ENCODE assay signal across 8 mouse cellular contexts in the genomic region with DNA sequence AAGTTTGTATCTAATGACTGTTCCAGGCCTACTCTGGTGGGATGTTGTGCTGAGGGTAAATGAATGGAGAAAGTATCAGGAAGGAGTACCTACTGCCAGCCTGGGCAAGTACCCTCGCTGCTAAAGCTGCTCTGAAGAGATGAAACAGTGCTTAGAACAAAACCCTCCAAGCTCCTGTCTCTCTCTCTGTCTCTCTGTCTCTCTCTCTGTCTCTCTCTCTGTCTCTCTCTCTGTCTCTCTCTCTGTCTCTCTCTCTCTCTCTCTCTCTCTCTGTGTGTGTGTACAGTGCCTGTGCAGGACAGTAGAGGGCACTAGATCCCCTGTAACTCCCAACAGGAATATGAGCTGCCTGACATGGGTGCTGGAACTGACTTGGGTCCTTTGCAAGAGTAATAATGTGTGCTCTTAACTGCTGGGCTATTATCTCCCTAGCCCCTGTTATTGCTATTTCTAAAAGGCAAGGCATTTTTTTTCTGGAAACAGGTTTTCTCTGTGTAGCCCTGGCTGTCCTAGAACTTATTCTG. TPM values are rescaled to one million over a fixed set of nuclear protein-coding genes. Genes with fewer than 3 reads are reported as not detected.
DNase-seq lines count a peak whose midpoint lies in the region; ATAC-seq lines count a peak whose summit lies in the region.

No protein-coding gene starts in this region.

- peaks cover 31% of the 10 kb centered on the region for H3K36me3 ChIP-seq in kidney, embryonic 16.5 days (ENCODE audit: insufficient read depth, low read length)
- peaks cover 35% of the 10 kb centered on the region for H3K36me3 ChIP-seq in hindbrain, embryonic 14.5 days (replicated peaks; ENCODE audit: control insufficient read depth, insufficient read depth)
- peaks cover 56% of the 10 kb centered on the region for H3K36me3 ChIP-seq in midbrain, embryonic 10.5 days

- ATAC-seq in kidney, embryonic 16.5 days (ENCODE audit: low FRiP score, low TSS enrichment) = no peak
- no peak for ATAC-seq in hindbrain, embryonic 14.5 days (ENCODE audit: low FRiP score)
- no peak for ATAC-seq in inflammation-experienced regulatory T-cells, adult 6 months

- no peak for DNase-seq in kidney, adult 8-10 months
- peak; percentile 57 for DNase-seq in ZHBTc4 (ENCODE audit: low read depth, low spot score)
- no peak for DNase-seq in hindbrain, embryonic 14.5 days (ENCODE audit: low spot score)
- no peak for DNase-seq in midbrain, embryonic 10.5 days (ENCODE audit: low spot score)
- DNase-seq in spleen, postnatal 14 days (ENCODE audit: low spot score in 2 of 2) = no peak
- no peak for DNase-seq in left cerebral cortex, adult 18-20 months (ENCODE audit: low spot score in 2 of 2)

- no peaks in the 10 kb centered on the region for H3K9me3 ChIP-seq in kidney, embryonic 16.5 days (ENCODE audit: low read length)
- no peaks in the 10 kb centered on the region for H3K9me3 ChIP-seq in hindbrain, embryonic 14.5 days (ENCODE audit: control insufficient read depth, low read length)
- no peaks in the 10 kb centered on the region for H3K9me3 ChIP-seq in midbrain, embryonic 10.5 days (replicated peaks)

- no peak overlapping the region for H3K27ac ChIP-seq in kidney, embryonic 16.5 days (ENCODE audit: low read length)
- no peak overlapping the region for H3K27ac ChIP-seq in hindbrain, embryonic 14.5 days
- no peak overlapping the region for H3K27ac ChIP-seq in midbrain, embryonic 10.5 days (replicated peaks)

- WGBS in kidney, embryonic 16.5 days = 71% methylated on average over 1 of the region's 1 CpGs
- 47% methylated on average over 1 of the region's 1 CpGs for WGBS in hindbrain, embryonic 14.5 days
- WGBS in midbrain, embryonic 10.5 days = 60% methylated on average over 1 of the region's 1 CpGs

- peak overlapping the region; percentile 84 for H3K4me2 ChIP-seq in kidney, embryonic 16.5 days (replicated peaks; ENCODE audit: low read depth, low read length)
- peak overlapping the region; percentile 97 for H3K4me2 ChIP-seq in hindbrain, embryonic 14.5 days (replicated peaks)

- no peak overlapping the region for H3K9ac ChIP-seq in kidney, embryonic 16.5 days (replicated peaks; ENCODE audit: low read length)
- H3K9ac ChIP-seq in hindbrain, embryonic 14.5 days = no peak overlapping the region; the same call in 1 of the 2 replicates

- no peaks in the 10 kb centered on the region for H3K27me3 ChIP-seq in kidney, embryonic 16.5 days (ENCODE audit: insufficient read depth, low read length)
- no peaks in the 10 kb centered on the region for H3K27me3 ChIP-seq in hindbrain, embryonic 14.5 days (ENCODE audit: control insufficient read depth, insufficient read depth, low read length)
- H3K27me3 ChIP-seq in midbrain, embryonic 10.5 days (ENCODE audit: low read depth, poor library complexity, severe bottlenecking) = no peaks in the 10 kb centered on the region

- peaks cover 28% of the 10 kb centered on the region for H3K4me1 ChIP-seq in kidney, embryonic 16.5 days (ENCODE audit: insufficient read depth, low read length)
- H3K4me1 ChIP-seq in hindbrain, embryonic 14.5 days (replicated peaks; ENCODE audit: control insufficient read depth, insufficient read depth, low read length) = peaks cover 24% of the 10 kb centered on the region
- H3K4me1 ChIP-seq in midbrain, embryonic 10.5 days = peaks cover 39% of the 10 kb centered on the region

- peak overlapping the region; percentile 93 for H3K4me3 ChIP-seq in kidney, embryonic 16.5 days (ENCODE audit: low read length)
- peak overlapping the region; percentile 99; the same call in 1 of the 2 replicates for H3K4me3 ChIP-seq in hindbrain, embryonic 14.5 days (replicated peaks; ENCODE audit: low read length)
- peak overlapping the region; percentile 97; the same call in 1 of the 2 replicates for H3K4me3 ChIP-seq in midbrain, embryonic 10.5 days

RNA-seq across cellular contexts. Expression of gene Nup50, which starts 2.3 kb away (rescaled TPM):
- 40.6 and 42.8 TPM in 2 replicates for polyA plus RNA-seq in kidney, embryonic 16.5 days (2015; fragmentation: Nextera tagmentation; extraction: Ambion mirVana)
- 24.2 and 25.3 TPM in 2 replicates for polyA plus RNA-seq in hindbrain, embryonic 14.5 days (2014; fragmentation: Nextera tagmentation; extraction: Ambion mirVana)
- 70.5 and 70.7 TPM in 2 replicates for polyA plus RNA-seq in midbrain, embryonic 10.5 days (2016; fragmentation: Nextera tagmentation; extraction: Ambion mirVana)
- 10 to 100 TPM; 30.6 to 33.4 TPM for total RNA-seq in left cerebral cortex, adult 18-20 months (2021)
- polyA plus RNA-seq in inflammation-experienced regulatory T-cells, adult 6 months (2017; shearing (Covaris generic)) = 10 to 100 TPM; 18.8 to 32.6 (median 20.8) TPM

RNA-seq across cellular contexts. Expression of gene Gm29666, which starts 5.7 kb away (rescaled TPM):
- polyA plus RNA-seq in kidney, embryonic 16.5 days (2015; fragmentation: Nextera tagmentation; extraction: Ambion mirVana) = 0.50 and 0.95 TPM in 2 replicates
- 0.74 and 0.83 TPM in 2 replicates for polyA plus RNA-seq in hindbrain, embryonic 14.5 days (2014; fragmentation: Nextera tagmentation; extraction: Ambion mirVana)
- 0.96 and 1.1 TPM in 2 replicates for polyA plus RNA-seq in midbrain, embryonic 10.5 days (2016; fragmentation: Nextera tagmentation; extraction: Ambion mirVana)
- total RNA-seq in left cerebral cortex, adult 18-20 months (2021) = 1 to 10 TPM; 1.1 TPM
- under 1 TPM; 0.55 to 0.63 (median 0.63) TPM for polyA plus RNA-seq in inflammation-experienced regulatory T-cells, adult 6 months (2017; shearing (Covaris generic))
